Mouse (Mus musculus): ENCODE results near the gene Nme7. TPM values are rescaled to one million over a fixed set of nuclear protein-coding genes. Genes with fewer than 3 reads are reported as not detected.
A peak's percentile ranks its signal among the peaks of the same experiment; 100 is the strongest.

Gene Nme7
- polyA plus RNA-seq, 1 experiment from 2014 or later: 32.9 TPM

GRCm38 (mm10) chr1:164294071-164294470 is 9.8 kb upstream of the Nme7 start:
- ATAC-seq (ENCODE audit: low FRiP score, low read depth): no peak
- Histone ChIP-seq H3K9ac (no peak overlapping the region), H3K27me3 (no peaks in the 10 kb centered on the region), H3K4me1 (replicated peaks) (no peaks in the 10 kb centered on the region), H3K36me3 (peaks cover 62% of the 10 kb centered on the region), H3K4me3 (no peak overlapping the region), H3K4me2 (no peak overlapping the region), H3K9me3 (no peaks in the 10 kb centered on the region), H3K27ac (replicated peaks) (no peak overlapping the region)
- 96% methylated on average over 6 of the region's 6 CpGs for whole genome bisulfite sequencing

- Histone ChIP-seq H3K36me3 (peaks cover 69% of the 10 kb centered on the region), H3K4me2 (no peak overlapping the region), H3K27ac (replicated peaks) (no peak overlapping the region), H3K27me3 (no peaks in the 10 kb centered on the region), H3K4me1 (replicated peaks) (no peaks in the 10 kb centered on the region), H3K9me3 (no peaks in the 10 kb centered on the region), H3K4me3 (no peak overlapping the region), H3K9ac (no peak overlapping the region)
- no peak for ATAC-seq (ENCODE audit: low FRiP score, low read depth)
- WGBS: 94% methylated on average over 4 of the region's 5 CpGs
Observed at GRCm38 (mm10) chr1:164296473-164296872, 7.4 kb upstream of the Nme7 start.

GRCm38 (mm10) chr1:164301949-164302348 is 2.0 kb upstream of the Nme7 start:
- 93% methylated on average over 4 of the region's 4 CpGs for WGBS
- Histone ChIP-seq H3K36me3 (peaks cover 55% of the 10 kb centered on the region), H3K4me3 (no peak overlapping the region), H3K4me2 (no peak overlapping the region), H3K27me3 (no peaks in the 10 kb centered on the region), H3K9ac (no peak overlapping the region), H3K9me3 (no peaks in the 10 kb centered on the region), H3K27ac (replicated peaks) (no peak overlapping the region), H3K4me1 (replicated peaks) (peaks cover 21% of the 10 kb centered on the region)
- ATAC-seq (ENCODE audit: low FRiP score, low read depth): no peak

- peaks cover 35% of the 10 kb centered on the region for H3K4me1 ChIP-seq (replicated peaks)
- peak within 1 kb of the TSS; percentile 82 for H3K27ac ChIP-seq (replicated peaks)
- peak within 1 kb of the TSS; percentile 97 for H3K4me3 ChIP-seq
- H3K36me3 ChIP-seq: peaks cover 11% of the 10 kb centered on the region
- peak within 1 kb of the TSS; percentile 74 for H3K9ac ChIP-seq
- H3K4me2 ChIP-seq: peak within 1 kb of the TSS; percentile 85
- peak; percentile 99 for ATAC-seq (ENCODE audit: low FRiP score, low read depth)
- H3K9me3 ChIP-seq: no peaks in the 10 kb centered on the region
- WGBS: under 1% methylated on average over 35 of the region's 35 CpGs
- no peaks in the 10 kb centered on the region for H3K27me3 ChIP-seq
Observed at GRCm38 (mm10) chr1:164307124-164307751, 3.3 kb downstream of the Nme7 start, which contains the start of gene Blzf1. Gene Blzf1 (minus strand): TSS chr1:164307489.

- H3K27me3 ChIP-seq: no peaks in the 10 kb centered on the region
- peaks cover 35% of the 10 kb centered on the region for H3K4me1 ChIP-seq (replicated peaks)
- H3K9ac ChIP-seq: peak overlapping the region; percentile 52
- 14% methylated on average over 10 of the region's 10 CpGs for WGBS
- H3K9me3 ChIP-seq: no peaks in the 10 kb centered on the region
- peak overlapping the region; percentile 85 for H3K4me2 ChIP-seq
- H3K36me3 ChIP-seq: peaks cover 5% of the 10 kb centered on the region
- H3K4me3 ChIP-seq: peak overlapping the region; percentile 97
- peak overlapping the region; percentile 82 for H3K27ac ChIP-seq (replicated peaks)
- 0 out of 2 replicates have a peak, but pooled peaks have one; percentile 9 for ATAC-seq (ENCODE audit: low FRiP score, low read depth)
Observed at GRCm38 (mm10) chr1:164307922-164308321, 4.0 kb downstream of the Nme7 start.

- no peak overlapping the region for H3K9ac ChIP-seq
- H3K36me3 ChIP-seq: peaks cover 3% of the 10 kb centered on the region; the same call in 1 of the 2 replicates
- no peak for ATAC-seq (ENCODE audit: low FRiP score, low read depth)
- no peaks in the 10 kb centered on the region for H3K27me3 ChIP-seq
- H3K9me3 ChIP-seq: no peaks in the 10 kb centered on the region
- no peak overlapping the region for H3K4me2 ChIP-seq
- 0 out of 2 replicates have a peak, but pooled peaks cover 4% of the 10 kb centered on the region for H3K4me1 ChIP-seq (replicated peaks)
- H3K27ac ChIP-seq (replicated peaks): no peak overlapping the region
- no peak overlapping the region for H3K4me3 ChIP-seq
- WGBS: 94% methylated on average over 5 of the region's 5 CpGs
Observed at GRCm38 (mm10) chr1:164314085-164314484, 10.2 kb downstream of the Nme7 start.

GRCm38 (mm10) chr1:164315266-164315665 is 11.3 kb downstream of the Nme7 start:
- Histone ChIP-seq H3K9ac (no peak overlapping the region), H3K4me3 (no peak overlapping the region), H3K36me3 (peaks cover 3% of the 10 kb centered on the region; the same call in 1 of the 2 replicates), H3K9me3 (no peaks in the 10 kb centered on the region), H3K4me1 (replicated peaks) (no peaks in the 10 kb centered on the region), H3K27me3 (no peaks in the 10 kb centered on the region), H3K27ac (replicated peaks) (no peak overlapping the region), H3K4me2 (no peak overlapping the region)
- ATAC-seq (ENCODE audit: low FRiP score, low read depth): no peak
- 66% methylated on average over 8 of the region's 8 CpGs for WGBS

- Histone ChIP-seq H3K9ac (no peak overlapping the region), H3K9me3 (no peaks in the 10 kb centered on the region), H3K36me3 (no peaks in the 10 kb centered on the region; the same call in 1 of the 2 replicates), H3K27me3 (no peaks in the 10 kb centered on the region), H3K4me3 (no peak overlapping the region), H3K4me2 (no peak overlapping the region), H3K27ac (replicated peaks) (no peak overlapping the region), H3K4me1 (replicated peaks) (0 out of 2 replicates have a peak, but pooled peaks cover 6% of the 10 kb centered on the region)
- 33% methylated on average over 3 of the region's 3 CpGs for WGBS
- peak; percentile 51; the same call in 1 of the 2 replicates for ATAC-seq (ENCODE audit: low FRiP score, low read depth)
Observed at GRCm38 (mm10) chr1:164316697-164317096, 12.8 kb downstream of the Nme7 start.

- H3K27ac ChIP-seq (replicated peaks): no peak overlapping the region
- ATAC-seq (ENCODE audit: low FRiP score, low read depth): 0 out of 2 replicates have a peak, but pooled peaks have one; percentile 42
- H3K9me3 ChIP-seq: no peaks in the 10 kb centered on the region
- H3K4me1 ChIP-seq (replicated peaks): 0 out of 2 replicates have a peak, but pooled peaks cover 6% of the 10 kb centered on the region
- WGBS: 85% methylated on average over 9 of the region's 9 CpGs
- no peak overlapping the region for H3K4me2 ChIP-seq
- H3K9ac ChIP-seq: no peak overlapping the region
- H3K36me3 ChIP-seq: no peaks in the 10 kb centered on the region; the same call in 1 of the 2 replicates
- H3K4me3 ChIP-seq: no peak overlapping the region
- no peaks in the 10 kb centered on the region for H3K27me3 ChIP-seq
Observed at GRCm38 (mm10) chr1:164317261-164317660, 13.3 kb downstream of the Nme7 start.

- H3K9me3 ChIP-seq: no peaks in the 10 kb centered on the region
- no peaks in the 10 kb centered on the region for H3K27me3 ChIP-seq
- H3K4me1 ChIP-seq (replicated peaks): 0 out of 2 replicates have a peak, but pooled peaks cover 6% of the 10 kb centered on the region
- H3K9ac ChIP-seq: no peak overlapping the region
- H3K4me3 ChIP-seq: no peak overlapping the region
- no peaks in the 10 kb centered on the region for H3K36me3 ChIP-seq
- no peak for ATAC-seq (ENCODE audit: low FRiP score, low read depth)
- H3K27ac ChIP-seq (replicated peaks): no peak overlapping the region
- 91% methylated on average over 5 of the region's 5 CpGs for WGBS
- H3K4me2 ChIP-seq: no peak overlapping the region
Observed at GRCm38 (mm10) chr1:164318474-164318873, 14.6 kb downstream of the Nme7 start.

GRCm38 (mm10) chr1:164319542-164320140 is 15.7 kb downstream of the Nme7 start:
- ATAC-seq (ENCODE audit: low FRiP score, low read depth): no peak
- Histone ChIP-seq H3K9me3 (no peaks in the 10 kb centered on the region), H3K27ac (replicated peaks) (no peak overlapping the region), H3K9ac (no peak overlapping the region), H3K27me3 (no peaks in the 10 kb centered on the region), H3K4me1 (replicated peaks) (0 out of 2 replicates have a peak, but pooled peaks cover 6% of the 10 kb centered on the region), H3K36me3 (no peaks in the 10 kb centered on the region), H3K4me2 (no peak overlapping the region), H3K4me3 (no peak overlapping the region)
- 83% methylated on average over 14 of the region's 14 CpGs for WGBS

- no peaks in the 10 kb centered on the region for H3K36me3 ChIP-seq
- no peak overlapping the region for H3K9ac ChIP-seq
- no peak overlapping the region for H3K4me2 ChIP-seq
- H3K27ac ChIP-seq (replicated peaks): peak overlapping the region; percentile 43
- no peak overlapping the region for H3K4me3 ChIP-seq
- H3K4me1 ChIP-seq (replicated peaks): 0 out of 2 replicates have a peak, but pooled peaks cover 6% of the 10 kb centered on the region
- no peaks in the 10 kb centered on the region for H3K9me3 ChIP-seq
- 0 out of 2 replicates have a peak, but pooled peaks have one; percentile 17 for ATAC-seq (ENCODE audit: low FRiP score, low read depth)
- no peaks in the 10 kb centered on the region for H3K27me3 ChIP-seq
- WGBS: 48% methylated on average over 5 of the region's 5 CpGs
Observed at GRCm38 (mm10) chr1:164320731-164321130, 16.8 kb downstream of the Nme7 start.

Measured in hindbrain, embryonic 15.5 days (tissue).